Mouse (Mus musculus) brain, embryonic 14.5 days (tissue): ENCODE data around the gene Chaf1a. TPM values are rescaled to one million over a fixed set of nuclear protein-coding genes. Genes with fewer than 3 reads are reported as not detected.

Source experiments
- DNase-seq: peaks from one replicate; pipeline ENCODE4 v3.0.0-alpha.2; 2011; ENCODE audit warnings: low read depth
- CTCF ChIP-seq: fragments of 200-500 bp; IDR thresholded peaks from 2 replicates; pipeline ENCODE4 v1.5.1; 2012; ENCODE audit warnings: inconsistent platforms, mild to moderate bottlenecking, moderate library complexity, borderline replicate concordance; ENCODE audit not compliant: insufficient read depth, insufficient read length; ENCODE audit errors: extremely low read depth
- POLR2A ChIP-seq: fragments of 200-500 bp; IDR thresholded peaks from 2 replicates; pipeline ENCODE4 v1.6.1; 2012; ENCODE audit warnings: mild to moderate bottlenecking, inconsistent platforms, borderline replicate concordance; ENCODE audit not compliant: poor library complexity, insufficient read depth, insufficient read length, severe bottlenecking; ENCODE audit errors: extremely low read depth
- polyA plus RNA-seq: library from polyadenylated mRNA; depleted of rRNA; stranded (reverse); fragments of >200 nt; gene quantifications from 2 replicates; pipeline ENCODE4 v1.2.3, GENCODE M21; 2012; rRNA removed

Chaf1a gene
- 9.7 and 11.3 TPM in 2 replicates for polyA plus RNA-seq

DNA sequence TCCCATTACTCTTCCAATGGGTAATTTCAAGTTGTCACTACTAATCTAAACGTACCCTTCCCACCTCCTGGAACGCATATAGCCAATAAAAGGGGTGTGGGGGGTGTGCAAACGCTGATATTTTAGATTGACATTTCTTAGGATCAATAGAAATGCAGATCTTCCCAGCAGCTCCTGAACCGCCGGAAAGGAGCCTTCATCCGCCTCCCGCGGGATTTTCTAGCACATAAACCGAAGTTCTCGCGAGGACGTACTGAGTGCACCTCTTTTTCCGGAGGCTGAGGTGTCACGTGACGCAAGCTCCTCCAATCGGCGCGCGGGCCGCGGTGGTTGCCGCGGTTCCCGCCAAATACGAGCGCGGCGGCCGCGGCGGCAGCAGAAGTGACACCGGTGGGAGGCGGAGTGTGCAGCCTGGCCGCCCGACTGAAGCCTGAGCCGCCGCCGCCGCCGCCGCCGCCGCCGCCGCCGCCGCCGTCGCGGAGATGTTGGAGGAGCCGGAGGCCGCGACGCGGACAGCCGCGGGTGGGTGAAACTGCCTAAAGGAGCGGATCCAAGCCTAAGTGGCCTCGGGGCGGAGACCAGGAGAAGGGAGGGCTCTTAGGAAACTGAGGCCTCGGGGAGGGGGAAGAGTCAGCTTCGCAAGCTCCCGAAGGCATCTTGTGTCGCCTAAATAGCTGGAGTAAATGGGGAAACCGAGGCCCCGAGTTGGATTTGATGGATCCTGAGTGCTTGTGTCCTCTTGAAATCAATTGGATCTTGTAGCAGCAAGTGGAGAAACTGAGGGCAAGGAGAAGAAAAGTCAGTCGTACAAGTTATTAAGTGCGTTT lies at the start of gene Chaf1a:
Chaf1a (plus strand) TSS at position 410 of the 827 bp plus-strand sequence.
- DNase-seq: peak; percentile 99
- TF ChIP-seq POLR2A: peak; percentile 41; the same call in 1 of the 2 replicates
- no peak for TF ChIP-seq CTCF

DNA sequence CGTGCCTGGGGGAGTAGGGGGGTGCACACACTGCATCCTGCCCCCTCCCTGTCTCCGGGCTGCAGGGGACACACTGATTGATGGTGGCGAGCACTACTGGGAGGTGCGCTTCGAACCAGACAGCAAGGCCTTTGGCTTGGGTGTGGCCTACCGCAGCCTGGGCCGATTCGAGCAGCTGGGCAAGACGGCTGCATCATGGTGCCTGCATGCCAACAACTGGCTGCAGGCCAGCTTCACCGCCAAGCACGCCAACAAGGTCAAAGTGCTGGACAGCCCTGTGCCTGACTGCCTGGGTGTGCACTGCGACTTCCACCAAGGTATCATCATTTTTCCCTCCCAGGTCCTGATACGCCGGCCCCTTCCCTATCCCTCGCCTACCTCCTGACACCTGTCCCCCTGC lies 44.2 kb upstream of the Chaf1a start:
- TF ChIP-seq CTCF (no peak), POLR2A (no peak)
- no peak for DNase-seq

DNA sequence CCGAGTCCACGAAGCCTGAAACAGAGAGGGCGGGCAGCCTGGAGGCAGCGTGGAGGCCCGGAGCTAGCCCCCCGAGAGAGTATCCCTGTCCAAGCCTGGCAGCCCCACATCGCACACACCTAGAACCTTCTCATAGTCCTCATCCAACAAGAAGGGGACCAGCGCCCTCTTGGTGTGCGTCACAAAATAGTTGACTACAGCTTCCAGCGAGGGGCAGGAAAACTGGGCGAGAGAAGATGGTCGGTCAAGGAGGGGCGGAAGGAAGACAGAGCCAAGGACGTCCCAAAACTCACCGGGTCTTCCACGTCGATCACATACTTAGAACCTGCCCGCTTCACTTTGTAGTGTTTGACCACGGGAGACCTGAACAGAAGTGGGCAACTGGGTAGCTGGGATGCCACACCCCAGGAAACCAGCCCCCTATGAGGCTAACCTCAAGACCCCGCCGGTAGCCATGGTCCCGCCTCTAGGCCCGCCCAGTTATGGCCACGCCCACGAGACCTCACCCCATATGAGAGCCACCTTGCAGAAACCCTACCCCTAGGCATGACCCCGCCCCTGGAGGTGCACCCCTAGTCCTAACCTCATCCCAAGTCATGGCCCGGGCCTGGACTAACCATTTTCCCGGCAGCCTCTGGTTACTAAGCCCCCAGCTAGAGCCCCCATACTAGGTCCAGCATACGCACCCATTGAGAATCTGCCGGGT lies 40.3 kb upstream of the Chaf1a start:
- DNase-seq: no peak

DNA sequence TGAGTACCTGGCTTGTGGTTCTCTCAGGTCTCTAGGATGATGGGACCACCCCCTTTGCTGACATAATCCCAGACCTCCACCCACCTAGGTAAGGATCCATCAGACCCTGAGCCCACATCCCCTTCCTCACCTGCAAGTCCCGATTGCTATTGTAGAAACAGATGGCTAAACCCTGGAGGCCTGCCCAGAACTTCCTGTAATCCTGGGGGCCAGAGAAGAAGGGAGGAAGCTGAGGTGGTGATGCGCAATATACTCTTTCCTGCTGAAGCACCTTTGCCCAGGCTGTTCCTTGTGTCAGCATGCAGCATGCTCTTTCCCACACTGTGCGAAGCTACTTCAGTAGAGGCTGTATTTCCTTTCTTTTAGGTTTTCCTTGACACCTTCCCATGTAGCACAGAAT lies 37.2 kb upstream of the Chaf1a start:
- TF ChIP-seq CTCF (no peak), POLR2A (no peak)
- no peak for DNase-seq

More for the DNA sequence above, 40.3 kb upstream of the Chaf1a start:
- TF ChIP-seq CTCF (no peak), POLR2A (no peak)

DNA sequence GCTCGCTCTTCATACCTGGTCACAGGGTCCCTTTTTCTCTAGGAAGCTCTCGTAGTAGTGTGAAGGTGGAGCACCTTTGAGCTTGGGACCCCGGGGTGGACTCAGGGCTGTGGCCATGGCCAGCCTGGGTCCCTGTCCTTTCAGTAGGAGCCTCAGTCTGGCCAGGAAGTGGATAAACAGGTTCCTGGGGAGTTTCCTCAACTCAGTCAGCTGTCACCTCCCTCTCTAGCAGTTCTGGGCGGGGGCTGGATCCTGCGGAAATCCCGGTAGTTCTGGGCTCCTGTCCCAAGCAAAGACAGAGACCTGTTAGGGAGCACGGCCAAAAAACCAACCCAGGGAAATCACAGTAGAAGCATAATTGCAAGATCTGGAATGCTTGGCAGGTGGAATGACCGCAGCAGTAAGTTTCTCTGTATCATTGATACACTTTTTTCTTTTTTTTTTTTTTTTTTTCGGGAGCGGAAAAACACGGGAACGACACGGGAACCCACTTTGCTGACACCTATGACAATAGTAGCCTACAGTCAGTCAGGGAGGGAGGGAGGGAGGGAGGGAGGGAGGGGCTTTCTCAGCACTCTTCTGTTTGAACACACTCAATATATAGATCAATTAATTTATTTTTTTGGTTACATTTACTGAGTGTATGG lies 34.7 kb upstream of the Chaf1a start, which contains the start of the genes Stap2 and Mpnd:
Stap2 (minus strand) TSS at position 170 of the 647 bp plus-strand sequence.
Mpnd (plus strand) TSS at position 297 of the 647 bp plus-strand sequence.
- DNase-seq: peak; percentile 69
- TF ChIP-seq CTCF: no peak
- TF ChIP-seq POLR2A: no peak

DNA sequence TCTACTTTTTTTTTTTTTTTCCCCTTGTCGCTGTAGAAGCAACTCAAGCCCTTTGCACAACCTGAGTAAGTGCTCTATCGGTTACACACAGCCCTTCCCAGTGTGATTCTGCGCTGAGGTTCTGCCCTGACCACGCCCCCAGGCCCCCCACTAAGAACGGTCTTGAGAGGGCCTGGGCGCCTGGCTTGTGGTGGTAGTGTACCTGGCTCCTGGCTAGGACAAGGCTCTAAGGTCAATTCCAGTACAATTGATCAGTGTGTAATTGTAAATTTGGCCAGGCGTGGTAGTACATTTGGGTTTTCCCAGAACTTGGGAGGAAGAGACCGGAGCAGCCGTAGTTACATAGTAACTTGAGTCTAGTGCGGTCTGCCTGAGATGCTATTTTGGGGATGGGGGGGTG lies 33.3 kb upstream of the Chaf1a start:
- TF ChIP-seq CTCF: no peak
- TF ChIP-seq POLR2A: no peak
- DNase-seq: no peak

DNA sequence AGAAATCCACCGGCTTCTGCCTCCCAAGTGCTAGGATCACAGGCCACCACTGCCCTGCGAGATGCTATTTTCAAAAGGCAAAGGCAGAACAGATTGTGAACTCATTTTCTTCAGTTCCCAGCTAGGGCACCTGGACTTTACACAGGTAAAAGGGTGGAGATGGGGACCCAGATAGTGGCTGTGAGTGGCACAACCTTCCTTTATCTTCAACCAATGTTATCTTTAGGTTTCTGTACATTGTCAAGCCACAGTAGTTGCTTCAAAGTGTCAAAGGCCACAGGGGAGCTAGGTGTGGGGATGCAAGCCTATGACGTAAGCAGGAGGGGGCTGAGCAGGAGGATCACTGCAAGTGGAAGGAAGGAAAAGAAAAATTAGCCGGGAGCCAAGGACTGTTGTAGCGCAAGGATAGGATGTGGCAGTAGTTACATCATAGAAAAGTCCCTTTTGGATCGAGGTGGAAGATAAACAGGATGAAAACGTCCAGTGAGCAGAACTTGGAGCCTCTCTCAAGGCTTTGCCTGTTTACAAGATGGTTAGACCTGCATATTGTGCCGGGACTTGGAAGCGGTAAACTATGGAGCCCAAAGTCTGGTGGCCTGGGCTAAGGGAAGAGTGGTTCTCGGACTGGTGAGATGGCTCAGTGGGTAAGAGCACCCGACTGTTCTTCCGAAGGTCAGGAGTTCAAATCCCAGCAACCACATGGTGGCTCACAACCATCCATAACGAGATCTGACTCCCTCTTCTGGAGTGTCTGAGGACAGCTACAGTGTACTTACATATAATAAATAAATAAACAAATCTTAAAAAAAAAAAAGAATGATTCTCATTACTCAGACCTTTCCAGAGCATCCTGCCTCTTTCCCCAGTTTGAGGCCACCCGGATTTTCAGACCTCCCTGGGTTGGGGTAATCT lies 32.5 kb upstream of the Chaf1a start:
- DNase-seq: peak; percentile 45
- TF ChIP-seq CTCF (no peak), POLR2A (no peak)

DNA sequence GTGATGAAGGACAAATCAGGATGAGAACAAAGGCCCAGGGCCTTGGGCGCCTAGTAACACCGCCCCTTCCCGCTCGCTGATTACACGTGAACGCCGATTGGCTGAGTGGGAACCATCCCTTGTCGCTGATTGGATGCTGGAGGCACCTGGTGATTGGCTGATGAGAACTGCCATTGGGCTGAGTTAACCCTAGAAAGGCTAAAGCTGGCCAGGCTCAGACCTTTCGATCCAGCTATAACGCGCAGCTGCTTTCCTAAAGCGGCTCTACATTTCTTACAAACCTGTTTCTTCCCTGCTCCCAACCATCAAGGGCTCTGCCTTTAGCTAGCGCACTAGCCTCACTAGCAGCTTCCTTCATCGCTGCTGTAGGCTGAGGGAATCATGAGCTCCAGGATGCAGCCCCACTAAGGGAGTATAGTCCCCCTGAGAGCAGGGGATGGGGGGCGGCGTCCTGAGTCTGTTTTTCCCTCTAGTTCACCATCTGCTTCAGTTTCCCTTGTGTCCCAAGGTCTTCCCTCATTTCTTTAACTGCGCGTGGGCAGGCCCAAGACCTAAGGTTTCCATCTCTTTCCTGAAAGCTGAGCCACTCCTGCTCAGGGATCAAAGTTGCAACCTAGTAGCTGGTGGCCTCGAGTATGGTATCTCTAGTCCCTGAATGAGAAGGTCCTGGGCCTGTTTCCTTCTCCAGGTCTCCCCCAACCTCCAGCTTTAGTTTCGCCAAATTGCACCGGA lies 31.7 kb upstream of the Chaf1a start:
- peak; percentile 99 for DNase-seq
- TF ChIP-seq CTCF: no peak
- TF ChIP-seq POLR2A: 0 out of 2 replicates have a peak, but pooled peaks have one; percentile 40

DNA sequence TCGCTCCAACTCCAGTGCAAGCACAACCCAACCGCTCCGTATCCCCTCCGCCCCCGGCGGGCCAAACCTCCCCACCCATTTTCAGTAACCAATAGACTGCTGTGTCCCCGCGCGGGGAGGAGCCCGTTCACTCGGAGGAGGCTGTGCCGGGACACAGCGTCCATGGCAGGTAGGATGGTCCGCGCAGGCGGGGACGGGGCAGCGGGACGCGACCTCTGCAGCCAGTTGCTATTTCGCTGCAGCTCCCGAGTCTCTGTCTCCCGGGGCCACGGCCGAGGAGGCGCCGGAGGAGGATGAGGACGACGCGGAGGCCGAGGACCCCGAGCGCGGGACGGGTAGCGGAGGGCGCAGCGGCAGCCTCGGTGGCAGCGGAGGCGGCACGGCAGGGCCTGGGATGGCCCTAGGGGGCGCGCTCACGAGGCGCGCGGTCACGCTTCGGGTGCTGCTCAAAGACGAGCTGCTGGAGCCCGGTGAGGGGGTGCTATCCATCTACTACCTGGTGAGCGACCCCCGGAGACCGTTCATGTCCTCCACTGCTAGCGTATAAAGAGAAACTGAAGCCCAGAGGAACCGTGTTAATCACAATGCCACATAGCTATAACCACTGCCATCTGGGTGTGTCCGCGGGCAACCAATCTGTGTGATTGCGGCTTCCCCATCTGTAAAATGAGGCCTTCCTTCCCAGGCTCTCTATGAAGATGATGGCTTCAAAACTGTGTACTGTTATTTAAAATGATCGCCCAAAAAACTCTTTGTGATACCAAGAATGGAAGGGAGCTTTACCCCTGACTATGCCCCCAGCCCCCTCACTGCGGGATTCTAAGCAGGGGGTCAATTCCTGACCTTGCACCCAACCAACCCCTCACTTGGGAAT lies 30.9 kb upstream of the Chaf1a start:
- peak; percentile 97 for DNase-seq
- TF ChIP-seq POLR2A: peak; percentile 88
- peak; percentile 31; the same call in 1 of the 2 replicates for TF ChIP-seq CTCF
